Mouse (Mus musculus): ENCODE measurements around the gene Mbip. TPM values are rescaled to one million over a fixed set of nuclear protein-coding genes. Genes with fewer than 3 reads are reported as not detected.

The Mbip gene
- polyA plus RNA-seq, 1 experiment: 4.8 TPM

DNA sequence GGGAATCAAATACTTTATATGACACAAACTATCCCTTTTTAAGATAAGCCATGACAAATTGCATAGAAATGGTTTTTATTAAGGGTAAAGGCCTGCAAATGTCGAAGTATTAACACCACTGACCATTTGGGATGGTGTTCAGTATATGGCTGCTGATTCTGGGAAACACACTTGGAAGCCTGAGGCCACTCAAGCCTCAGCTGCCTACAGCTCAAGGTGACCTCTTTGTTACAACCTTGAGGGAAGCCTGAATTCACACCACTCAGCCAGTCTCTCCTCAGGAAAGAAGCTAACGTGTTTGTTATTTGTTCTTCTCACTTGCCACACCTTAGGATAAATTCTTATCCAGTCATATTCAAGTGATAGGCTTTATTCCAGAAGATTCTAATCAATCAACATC is 61.5 kb downstream of the Mbip start:
- Histone ChIP-seq H3K36me3 (ENCODE audit: control insufficient read depth, insufficient read depth) (no peaks in the 10 kb centered on the region), H3ac (ENCODE audit: control insufficient read depth, insufficient read length) (no peak overlapping the region), H3K79me2 (ENCODE audit: control insufficient read depth, insufficient read depth) (no peaks in the 10 kb centered on the region), H3K4me2 (ENCODE audit: low read depth) (no peak overlapping the region), H3K27me3 (ENCODE audit: control insufficient read depth, insufficient read depth, insufficient read length) (no peaks in the 10 kb centered on the region), H3K4me3 (no peak overlapping the region)
- TF ChIP-seq E2F4 (IDR thresholded peaks at IDR 0.05; ENCODE audit: insufficient read depth) (no peak), USF1 (IDR thresholded peaks at IDR 0.05; ENCODE audit: low read depth) (no peak), MYOD1 (IDR thresholded peaks at IDR 0.05; ENCODE audit: control insufficient read depth in 1 of 3, insufficient read length in 2 of 3, low read depth in 2 of 3) (no peak), POLR2AphosphoS2 (IDR thresholded peaks at IDR 0.05; ENCODE audit: insufficient read length, low read depth) (no peak), SRF (IDR thresholded peaks at IDR 0.05; ENCODE audit: control insufficient read depth, insufficient read length, low read depth) (no peak), MAX (IDR thresholded peaks at IDR 0.05; ENCODE audit: low read depth) (no peak), CEBPB (IDR thresholded peaks at IDR 0.05; ENCODE audit: insufficient read depth, poor library complexity, severe bottlenecking) (no peak), TCF3 (IDR thresholded peaks at IDR 0.05; ENCODE audit: insufficient read length, low read depth) (no peak), MYOG (IDR thresholded peaks at IDR 0.05; ENCODE audit: control insufficient read depth in 1 of 3, insufficient read depth in 1 of 3, insufficient read length in 2 of 3, low read depth in 2 of 3) (no peak), REST (IDR thresholded peaks at IDR 0.05; ENCODE audit: insufficient read depth, insufficient read length) (no peak), TCF12 (IDR thresholded peaks at IDR 0.05; ENCODE audit: insufficient read depth, poor library complexity, severe bottlenecking) (no peak), POLR2A (IDR thresholded peaks at IDR 0.05; ENCODE audit: insufficient read length, low read depth) (no peak)

DNA sequence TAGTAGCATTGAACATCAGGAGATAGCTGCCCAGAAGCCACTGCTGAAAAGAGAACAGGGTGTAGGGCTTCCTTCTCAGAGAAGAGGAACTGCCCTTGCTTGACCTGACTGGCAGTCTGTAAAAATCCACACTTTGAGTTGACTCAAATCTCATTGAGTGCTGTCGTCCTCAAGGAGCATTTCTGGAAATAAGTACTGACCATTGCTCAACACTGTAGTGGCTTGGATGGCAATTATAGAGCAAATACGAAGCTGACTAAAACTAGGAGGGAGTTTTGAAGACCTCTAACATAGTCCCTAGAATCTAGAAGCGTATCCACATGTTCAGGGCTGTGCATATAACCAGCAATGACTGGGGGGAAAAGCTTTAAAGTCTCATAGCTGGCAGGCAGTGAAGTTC is 64.0 kb downstream of the Mbip start:
- Histone ChIP-seq H3K27me3 (ENCODE audit: control insufficient read depth, insufficient read depth, insufficient read length) (no peaks in the 10 kb centered on the region), H3K79me2 (ENCODE audit: control insufficient read depth, insufficient read depth) (no peaks in the 10 kb centered on the region), H3ac (ENCODE audit: control insufficient read depth, insufficient read length) (no peak overlapping the region), H3K4me3 (no peak overlapping the region), H3K4me2 (ENCODE audit: low read depth) (no peak overlapping the region), H3K36me3 (ENCODE audit: control insufficient read depth, insufficient read depth) (no peaks in the 10 kb centered on the region)
- no peak for TF ChIP-seq E2F4 (IDR thresholded peaks at IDR 0.05; ENCODE audit: insufficient read depth)
- TF ChIP-seq MYOD1 (IDR thresholded peaks at IDR 0.05; ENCODE audit: control insufficient read depth in 1 of 3, insufficient read length in 2 of 3, low read depth in 2 of 3): no peak
- no peak for TF ChIP-seq MYOG (IDR thresholded peaks at IDR 0.05; ENCODE audit: control insufficient read depth in 1 of 3, insufficient read depth in 1 of 3, insufficient read length in 2 of 3, low read depth in 2 of 3)

Other genes starting within 250 kb of the Mbip start
- not detected for gene Nkx2-1, start 191.0 kb upstream of the Mbip start, polyA plus RNA-seq (2012; fragmentation: generic; extraction: Trizol)